Mouse (Mus musculus) urinary bladder, postnatal 10 days (tissue): ENCODE data around the gene Tex19.2.
"Not testable (repeated sequence)": the region's sequence is repeated elsewhere in the genome, so short reads cannot be mapped to it uniquely, and the experiment has no call there.

Source experiments
- DNase-seq: peaks from one replicate; pipeline ENCODE4 v3.0.0; 2022; ENCODE audit warnings: low spot score

Gene Tex19.2

DNA sequence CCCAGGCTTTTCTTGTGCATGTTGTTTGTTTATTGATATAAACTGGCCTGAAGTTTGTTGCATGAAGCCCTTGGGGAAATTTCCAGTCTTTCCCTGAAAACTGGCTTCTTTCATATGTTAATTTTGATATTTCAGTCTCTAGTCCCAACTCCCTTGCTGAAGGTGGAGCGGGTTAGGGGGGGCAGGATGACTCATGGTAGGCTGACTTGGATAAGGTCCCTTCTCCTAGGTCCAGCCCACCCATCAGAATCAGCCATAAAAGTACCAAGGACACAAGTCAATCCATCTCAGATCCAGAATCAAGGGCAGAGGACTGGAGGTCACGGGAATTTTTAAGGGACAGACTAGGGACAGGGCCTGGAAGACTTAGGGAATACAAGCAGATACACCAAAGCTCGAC, 7.4 kb downstream of the Tex19.2 start:
- no peak for DNase-seq

DNA sequence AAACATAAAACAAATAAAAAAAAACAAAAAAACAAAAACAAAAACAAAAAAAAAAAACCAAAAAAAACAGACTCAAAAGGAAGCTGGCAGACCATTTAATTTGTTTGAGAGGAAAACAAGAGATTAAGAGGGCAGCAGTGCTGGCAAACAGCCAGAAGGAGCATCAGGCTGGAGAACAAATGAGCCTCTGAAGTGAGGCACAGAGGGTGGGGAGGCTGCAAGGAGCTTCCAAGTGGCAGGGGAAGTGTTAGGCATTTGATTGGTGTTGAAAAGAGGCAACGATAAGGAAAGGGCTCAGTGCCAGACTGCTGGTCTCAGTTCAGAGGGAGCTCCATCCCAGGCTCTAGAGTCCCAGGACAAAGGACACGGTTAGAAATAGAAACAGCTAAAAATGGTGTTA, 8.5 kb downstream of the Tex19.2 start:
- no peak for DNase-seq

DNA sequence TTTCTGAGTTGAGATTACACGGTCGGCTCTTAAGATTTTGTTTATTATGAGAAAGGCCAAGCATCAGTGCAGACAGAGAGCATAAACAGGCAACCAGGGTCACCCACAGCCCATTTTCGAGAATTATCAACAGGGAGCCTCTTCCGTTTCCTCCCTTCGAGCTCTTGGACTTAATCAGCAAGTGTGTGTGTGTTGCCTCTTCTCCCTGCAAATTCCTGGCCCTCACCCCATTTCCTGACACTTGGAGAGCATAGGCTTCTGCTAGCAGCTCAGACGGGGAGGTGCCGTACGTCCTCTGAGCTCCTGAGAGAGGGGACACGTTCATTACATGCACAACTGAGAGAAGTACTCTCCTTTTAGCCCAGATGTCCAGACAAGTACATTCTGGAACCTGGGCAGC, 10.4 kb downstream of the Tex19.2 start:
- DNase-seq, result no peak

DNA sequence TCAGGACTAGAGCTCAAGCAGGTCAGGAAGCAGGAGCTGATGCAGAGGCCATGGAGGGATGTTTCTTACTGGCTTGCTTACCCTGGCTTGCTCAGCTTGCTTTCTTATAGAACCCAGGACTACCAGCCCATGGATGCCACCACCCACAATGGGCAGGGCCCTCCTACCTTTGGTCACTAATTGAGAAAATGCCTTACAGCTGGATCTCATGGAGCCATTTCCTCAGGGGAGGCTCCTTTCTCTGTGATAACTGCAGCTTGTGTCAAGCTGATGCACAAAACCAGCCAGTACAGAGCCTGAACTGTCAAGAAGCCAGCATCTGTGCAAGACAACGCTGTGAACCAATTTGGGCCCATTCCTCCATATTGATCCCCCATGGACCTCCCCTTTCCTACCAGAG, 11.2 kb downstream of the Tex19.2 start:
- DNase-seq, result not testable (repeated sequence)

DNA sequence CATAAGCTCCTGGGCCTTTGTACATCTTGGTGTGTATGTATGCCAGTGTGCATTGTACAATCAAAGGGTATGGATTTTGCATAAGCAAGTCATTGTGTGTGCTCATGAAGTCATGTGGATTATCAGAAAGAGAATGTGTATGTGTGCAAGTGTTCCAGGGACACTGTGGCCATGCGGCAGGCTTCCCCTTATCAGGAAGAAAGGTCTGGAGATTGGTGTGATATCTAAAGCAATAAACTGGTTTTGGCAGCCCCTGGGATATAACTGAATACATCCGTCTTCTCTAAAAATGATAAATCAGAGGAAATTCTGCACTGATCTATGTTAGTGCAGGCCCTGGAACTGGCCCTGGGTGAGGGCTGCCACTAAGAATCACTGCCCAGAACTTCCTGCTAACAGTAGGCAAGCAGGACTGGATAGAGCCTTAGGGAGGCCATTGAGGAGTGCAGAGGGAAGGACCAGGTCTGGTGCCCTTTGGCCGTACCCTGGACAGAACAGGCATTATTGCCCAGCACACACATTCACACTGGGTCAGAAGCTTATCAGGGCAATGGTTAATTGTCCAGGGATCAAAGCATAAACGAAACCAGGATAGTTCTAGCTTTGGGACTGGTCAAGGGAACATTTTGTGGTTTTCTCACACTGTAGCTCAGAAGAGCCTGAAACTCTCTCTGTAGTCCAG, 17.2 kb downstream of the Tex19.2 start:
- no peak for DNase-seq

DNA sequence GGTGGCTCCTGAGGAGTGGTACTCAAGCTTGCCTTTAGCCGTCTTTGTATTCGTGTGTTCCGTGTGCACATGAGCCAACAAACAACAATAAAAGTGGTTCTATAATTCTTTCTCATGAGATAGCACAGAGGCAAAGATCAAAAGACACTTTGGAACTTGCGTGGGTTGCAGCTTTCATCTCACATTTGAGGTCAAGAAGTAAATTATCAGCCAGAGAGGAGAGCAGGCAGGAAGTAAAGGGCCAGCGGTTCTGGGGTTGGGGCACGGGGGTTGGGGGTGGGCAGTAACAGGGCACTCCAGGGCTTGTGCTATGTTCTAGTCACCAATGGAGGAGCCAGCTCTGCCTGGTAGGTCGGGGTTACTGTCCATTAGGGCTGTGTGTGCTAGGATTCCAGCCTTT, 17.8 kb downstream of the Tex19.2 start:
- no peak for DNase-seq

DNA sequence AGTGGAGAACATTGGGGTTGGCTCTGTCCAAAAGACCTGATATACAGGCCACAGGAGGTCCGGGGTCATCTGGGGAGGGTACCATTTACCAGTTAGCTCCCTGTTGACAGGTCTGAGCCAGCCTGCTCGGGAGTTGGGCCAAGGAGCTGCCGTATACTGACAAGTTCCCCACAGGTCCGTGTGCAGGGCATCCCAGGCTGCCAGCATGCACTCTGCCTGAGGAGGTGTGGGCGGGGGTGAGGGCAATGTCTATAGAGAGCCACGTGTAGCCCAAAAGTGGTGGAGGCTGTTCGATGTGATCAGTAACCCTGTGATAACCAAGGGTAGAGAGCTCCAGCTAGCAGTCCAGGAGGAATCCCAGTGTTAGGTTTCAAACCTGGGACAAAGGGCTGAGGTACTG, 18.7 kb downstream of the Tex19.2 start:
- DNase-seq, result no peak

DNA sequence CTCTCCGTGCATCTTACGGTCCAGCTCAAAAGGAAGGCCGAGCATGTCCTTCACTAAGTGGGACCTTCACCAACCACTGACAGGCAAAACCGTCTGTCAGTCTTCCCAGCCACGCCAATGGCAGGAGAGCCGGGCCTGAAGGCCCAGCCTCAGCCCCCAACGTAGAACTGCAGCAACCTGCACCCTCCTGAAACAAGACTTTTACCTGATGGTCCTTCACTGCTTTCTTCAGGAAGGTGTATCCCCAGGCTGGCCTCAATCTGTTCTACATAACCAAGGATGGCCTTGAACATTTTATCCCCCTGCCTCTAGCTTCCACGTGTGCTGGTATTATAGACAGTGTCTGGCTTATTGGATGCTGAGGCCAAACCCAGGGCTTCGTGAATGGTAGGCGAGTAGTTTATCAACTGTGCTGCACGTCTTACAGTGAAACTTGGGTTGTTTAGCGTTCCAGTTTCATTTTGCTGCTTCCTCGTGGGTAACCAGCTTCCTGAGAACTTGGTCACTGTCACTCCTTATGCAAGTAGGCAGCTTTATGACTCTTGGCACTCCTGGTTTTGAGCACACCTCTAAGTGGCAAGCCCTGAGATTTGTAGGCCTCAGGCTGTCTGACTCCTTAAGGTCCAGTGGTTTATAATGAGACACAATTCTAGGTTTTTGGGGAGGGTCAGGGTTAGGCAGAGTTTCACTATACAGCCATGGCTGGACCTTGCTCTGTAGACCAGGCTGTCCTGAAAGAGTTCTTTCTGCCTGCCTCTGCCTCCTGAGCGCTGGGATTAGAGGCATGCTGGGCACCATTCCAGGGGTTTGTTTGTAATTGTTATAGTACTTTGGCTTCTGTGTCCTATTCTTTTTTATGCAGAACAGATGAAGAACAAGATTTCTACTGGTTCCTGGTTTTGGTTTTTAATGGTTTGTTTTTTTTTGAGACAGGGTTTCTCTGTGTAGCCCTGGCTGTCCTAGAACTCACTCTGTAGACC, 25.6 kb downstream of the Tex19.2 start:
- DNase-seq, result no peak

DNA sequence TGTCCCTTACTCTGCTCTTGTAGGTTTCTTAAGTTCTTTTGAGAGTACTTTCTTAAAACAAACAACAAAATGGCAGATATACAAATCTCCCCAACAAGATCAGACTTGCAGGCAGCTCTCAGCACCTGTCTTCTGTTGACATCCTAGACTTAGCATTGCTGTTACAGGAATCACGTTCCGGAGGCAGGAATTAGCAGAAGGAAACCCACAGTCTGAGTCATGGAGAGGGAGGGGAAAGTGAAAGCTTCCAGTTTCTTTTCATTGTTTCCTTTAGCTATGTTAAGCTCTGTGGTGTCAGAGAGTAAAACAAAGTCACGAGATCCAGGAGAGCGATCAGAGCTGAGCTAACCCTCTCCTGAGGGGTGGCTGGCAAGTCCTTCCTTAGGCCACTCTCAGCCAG, 27.5 kb downstream of the Tex19.2 start:
- DNase-seq, result no peak

DNA sequence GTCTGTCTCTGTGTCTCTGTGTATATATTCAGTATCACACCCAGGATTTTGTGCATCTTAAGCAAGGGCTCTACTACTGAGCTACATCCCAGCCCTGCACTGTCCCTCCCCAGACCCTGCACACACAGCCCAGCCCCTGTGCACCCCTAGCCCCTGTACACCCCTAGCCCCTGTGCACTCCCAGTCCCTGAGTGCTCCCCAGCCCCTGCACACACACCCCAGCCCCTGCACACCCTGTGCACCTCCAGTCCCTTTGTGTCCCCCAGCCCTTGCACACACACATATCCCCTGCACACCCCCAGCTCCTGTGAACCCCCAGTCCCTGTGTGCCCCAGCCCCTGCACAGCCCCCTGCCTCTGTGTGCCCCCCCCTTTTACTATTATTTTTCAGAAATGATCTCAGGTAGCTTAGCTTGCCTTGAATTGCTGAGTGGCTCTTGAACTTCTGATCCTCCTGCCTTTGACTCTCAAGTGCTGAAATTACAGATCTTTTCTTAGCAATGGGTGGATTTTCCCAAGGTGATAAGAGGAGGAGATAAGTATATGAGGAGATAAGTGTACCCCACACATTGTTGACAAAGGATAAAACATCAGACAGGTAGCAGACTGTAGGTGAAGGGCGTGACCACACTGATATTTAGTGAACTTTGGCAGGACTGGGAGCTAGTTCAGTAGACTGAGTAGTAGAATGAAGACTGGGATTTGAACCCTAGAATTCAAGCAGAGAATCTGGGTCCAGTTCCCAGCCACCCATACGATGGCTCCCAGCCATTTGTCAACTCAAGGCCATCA, 28.5 kb downstream of the Tex19.2 start:
- DNase-seq, result no peak

DNA sequence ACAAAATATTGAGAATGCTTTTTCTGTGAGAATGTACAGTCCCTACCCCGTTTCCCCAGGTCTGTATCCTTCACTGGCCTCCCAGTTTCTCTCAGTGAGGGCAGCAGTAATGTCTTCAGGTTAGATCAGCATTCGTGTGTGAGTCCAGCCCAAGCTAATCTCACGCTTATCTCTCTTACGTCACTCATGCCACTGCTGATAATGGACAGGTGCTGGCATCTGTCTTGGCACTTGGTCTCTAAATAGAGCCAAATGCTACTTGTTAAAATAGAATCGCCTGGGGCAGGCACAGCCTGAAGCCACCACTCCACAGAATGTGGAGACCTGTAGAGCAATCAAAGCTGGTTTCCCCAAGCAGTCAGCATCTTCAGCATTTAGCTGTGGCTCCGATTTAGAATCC, 29.5 kb downstream of the Tex19.2 start:
- DNase-seq, result no peak

DNA sequence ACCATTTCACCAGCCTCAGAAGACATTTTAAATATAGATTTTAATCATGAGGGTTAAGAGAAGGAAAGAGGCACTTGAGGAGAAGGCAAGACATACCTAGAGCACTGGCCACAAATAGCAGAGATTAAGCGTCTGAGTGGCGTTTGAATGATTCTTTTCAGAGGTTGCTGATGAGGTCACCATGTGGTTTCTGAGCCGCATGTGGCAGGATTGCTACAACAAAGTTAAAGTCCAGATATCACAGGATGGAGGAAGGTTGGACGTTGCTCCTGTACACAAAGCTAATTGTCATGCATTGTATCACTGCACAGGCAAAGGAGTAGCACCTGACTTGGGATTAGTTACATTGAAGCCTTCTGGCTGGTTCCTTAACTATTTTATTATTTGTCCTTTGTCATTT, 32.2 kb downstream of the Tex19.2 start:
- no peak for DNase-seq

DNA sequence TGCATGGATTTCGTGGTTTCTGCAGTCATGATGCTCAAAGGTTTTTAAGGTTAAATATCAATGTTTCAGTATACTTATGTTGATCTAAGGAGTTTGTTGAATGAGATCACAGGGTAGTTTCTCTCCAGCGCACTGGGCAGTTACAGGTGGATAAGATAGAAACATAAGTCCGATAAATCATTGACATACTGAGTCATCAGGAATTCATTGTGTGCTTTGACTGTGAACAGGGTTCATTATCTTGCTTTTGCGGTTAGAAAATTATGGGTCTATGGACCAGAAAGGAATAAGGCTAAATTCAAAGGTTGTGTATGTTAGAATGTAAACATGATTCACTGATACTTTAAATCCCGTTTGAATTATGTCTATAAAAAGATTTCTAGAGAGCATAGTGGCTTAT, 33.3 kb downstream of the Tex19.2 start:
- no peak for DNase-seq

DNA sequence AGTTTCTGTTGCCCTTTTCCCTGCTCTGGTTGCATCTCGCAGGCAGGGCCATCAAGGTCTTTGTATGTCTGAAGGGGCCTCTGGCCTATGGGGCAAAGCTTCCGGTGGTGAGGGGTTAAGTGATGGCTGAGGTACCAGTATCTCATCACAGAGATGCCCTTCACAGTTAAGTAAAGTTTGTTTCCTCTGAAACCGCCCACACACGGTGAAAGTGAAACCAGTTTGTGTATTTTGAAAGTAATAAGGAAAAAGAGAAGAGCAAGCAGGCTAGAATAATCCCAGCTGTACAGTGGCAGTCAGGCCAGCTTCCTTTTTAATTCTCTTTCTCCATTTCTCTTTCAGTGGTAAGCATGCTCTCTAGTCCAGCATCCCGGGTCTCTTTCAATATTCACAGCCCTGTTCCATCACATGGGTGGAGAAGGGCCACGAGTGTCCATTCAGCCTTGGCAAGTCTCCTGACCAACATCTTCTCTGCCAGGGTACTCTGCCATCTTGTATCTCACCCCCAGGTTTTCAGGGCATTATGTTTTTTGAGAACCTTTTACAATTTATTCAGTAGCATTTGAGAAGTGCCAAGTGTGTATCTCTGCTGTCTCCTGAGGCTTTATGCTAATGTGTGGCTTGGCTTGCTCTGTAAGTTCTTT, 35.5 kb downstream of the Tex19.2 start:
- no peak for DNase-seq

DNA sequence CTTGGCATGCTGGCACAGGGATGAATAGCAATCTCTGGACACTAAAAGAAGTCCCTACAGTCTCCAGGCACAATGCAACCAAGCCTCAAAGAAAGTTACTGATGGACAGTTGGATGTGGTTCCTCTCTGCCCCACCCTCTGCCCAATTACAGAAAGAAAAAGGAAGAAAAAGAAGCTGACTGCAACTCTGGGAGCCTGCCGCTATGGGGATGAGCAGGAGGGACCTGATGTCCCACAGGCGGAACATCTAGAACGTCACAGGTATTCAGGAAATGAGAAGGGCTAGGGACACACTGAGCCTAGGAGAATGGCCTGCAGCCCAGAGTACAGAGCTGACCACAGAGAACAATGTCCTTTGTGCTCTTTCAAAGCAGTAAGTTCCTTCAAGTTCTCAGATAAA, 36.2 kb downstream of the Tex19.2 start:
- no peak for DNase-seq

DNA sequence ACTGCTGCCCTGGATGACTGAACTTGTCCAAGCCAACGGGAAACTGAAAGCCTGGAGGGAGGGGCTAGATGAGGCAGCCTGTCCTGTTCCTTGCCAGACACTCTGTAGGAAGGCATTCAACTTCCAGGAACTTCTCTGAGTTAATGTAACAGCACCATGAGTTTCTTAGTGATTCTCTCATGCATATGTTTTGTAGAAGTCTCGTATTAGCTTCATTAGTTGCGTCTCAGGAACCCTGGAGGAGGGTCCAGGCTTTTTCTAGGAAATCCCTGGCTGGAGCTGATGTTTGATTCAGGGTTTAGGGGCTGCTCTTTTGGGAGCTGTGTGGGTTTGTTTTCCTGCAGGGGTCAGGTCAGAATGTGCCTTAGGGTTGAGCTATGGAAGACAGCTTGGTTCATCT, 37.4 kb downstream of the Tex19.2 start, which contains the start of gene Sectm1a:
TSS of gene Sectm1a (minus strand) at position 101 of the 400 bp plus-strand sequence.
- no peak for DNase-seq

DNA sequence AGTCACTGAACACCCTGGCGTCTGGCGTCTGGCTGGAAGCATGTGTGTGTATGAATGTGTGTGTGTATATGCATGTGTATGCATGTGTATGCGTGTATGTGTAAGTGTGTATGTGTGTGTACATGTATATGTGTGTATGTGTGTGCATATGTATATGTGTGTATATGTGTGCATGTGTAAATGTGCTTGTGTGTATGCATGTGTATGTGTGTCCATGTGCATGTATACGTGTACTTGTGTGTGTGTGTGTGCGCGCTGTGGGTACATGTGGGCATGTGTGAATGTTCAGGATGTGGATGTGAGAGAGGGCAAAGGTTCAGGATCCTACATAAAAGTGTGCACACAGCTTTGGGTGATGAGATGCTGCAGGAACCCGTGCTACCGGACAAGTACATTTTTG, 38.1 kb downstream of the Tex19.2 start:
- no peak for DNase-seq

DNA sequence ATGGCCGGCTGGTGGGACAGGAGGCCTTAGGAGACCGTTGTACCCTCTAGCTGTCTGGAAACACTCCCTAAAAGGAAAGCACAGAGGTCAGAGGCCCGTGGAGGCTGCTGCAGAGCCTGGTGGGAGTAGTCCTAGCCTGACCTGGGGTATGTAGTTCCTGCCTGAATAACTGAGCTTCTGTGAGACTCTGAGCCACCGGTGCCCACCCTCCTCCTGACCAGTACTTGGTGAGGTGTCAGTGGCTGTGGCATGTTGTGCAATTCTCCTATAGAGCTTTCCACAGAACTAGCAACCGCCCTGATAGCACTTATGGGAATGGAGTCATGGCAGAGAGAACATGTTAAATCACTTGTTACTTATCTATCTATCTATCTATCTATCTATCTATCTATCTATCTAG, 42.8 kb downstream of the Tex19.2 start:
- no peak for DNase-seq

DNA sequence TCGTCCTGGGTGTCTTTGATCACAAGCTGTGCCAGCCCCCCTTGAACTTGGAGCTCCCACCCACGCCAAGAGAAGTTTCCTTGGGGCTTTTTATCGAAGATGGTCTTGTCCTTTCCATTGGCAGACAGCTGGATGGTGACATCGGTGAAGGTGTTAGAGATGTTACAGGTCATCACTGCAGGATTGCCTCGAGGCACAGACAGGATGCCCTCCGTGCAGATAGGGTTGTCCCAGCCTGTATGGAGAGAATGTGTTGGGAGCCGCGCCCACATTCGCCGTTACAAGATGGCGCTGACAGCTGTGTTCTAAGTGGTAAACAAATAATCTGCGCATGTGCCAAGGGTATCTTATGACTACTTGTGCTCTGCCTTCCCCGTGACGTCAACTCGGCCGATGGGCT, 48.8 kb downstream of the Tex19.2 start:
- DNase-seq, result not testable (repeated sequence)

DNA sequence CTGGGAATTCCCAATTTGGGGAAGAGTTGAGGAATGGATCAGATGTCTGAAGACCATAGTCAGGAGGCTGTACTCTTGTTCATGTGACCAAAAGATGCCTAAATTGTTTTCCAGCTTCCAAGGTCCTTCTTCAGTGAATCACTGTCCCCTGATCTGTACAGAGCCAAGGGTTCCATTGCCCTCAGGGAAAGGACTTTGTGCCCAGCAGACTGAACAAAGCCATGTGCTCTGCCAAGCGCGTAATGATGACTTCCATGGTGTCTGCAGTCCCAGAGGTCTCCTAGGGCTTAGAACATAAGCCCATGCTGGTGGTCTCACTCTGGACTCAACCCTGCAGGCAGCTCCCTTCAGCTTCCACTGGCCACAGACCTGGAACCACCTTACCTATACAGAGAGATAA, 50.6 kb downstream of the Tex19.2 start:
- DNase-seq, result no peak
